Mouse (Mus musculus): ENCODE measurements around the gene Nxpe3.

Gene Nxpe3

DNA sequence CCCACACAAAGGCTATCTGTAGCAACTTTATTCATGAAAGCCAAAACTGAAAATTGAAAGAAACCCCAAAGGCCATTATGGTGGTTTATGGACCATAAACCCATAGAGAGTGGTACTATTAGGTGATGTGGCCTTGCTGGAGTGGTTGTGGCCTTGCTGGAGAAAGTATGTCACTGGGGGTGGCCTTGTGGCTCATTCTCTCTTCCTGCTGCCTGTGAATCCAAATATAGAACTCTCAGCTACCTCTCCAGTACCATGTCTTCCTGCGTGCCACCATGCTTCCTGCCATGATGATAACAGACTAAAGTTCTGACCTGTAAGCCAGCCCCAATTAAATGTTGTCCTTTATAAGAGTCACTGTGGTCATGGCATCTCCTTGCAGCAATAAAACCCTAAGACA lies 90.3 kb downstream of the Nxpe3 start:
- no peak for DNase-seq

- DNase-seq: no peak
Measured at GRCm38 (mm10) chr16:55801629-55802028, 93.5 kb downstream of the Nxpe3 start.

- DNase-seq: no peak
Measured at GRCm38 (mm10) chr16:55798845-55799244, 96.2 kb downstream of the Nxpe3 start.

GRCm38 (mm10) chr16:55790326-55790725 lies 104.8 kb downstream of the Nxpe3 start:
- no peak for DNase-seq

Measured in embryo, embryonic 11 days (tissue).